Mouse (Mus musculus): ENCODE data around the gene Nsun3. TPM values are rescaled to one million over a fixed set of nuclear protein-coding genes. Genes with fewer than 3 reads are reported as not detected.

The Nsun3 gene
- 9.8 and 10.1 TPM in 2 replicates for polyA plus RNA-seq (2015; fragmentation: Nextera tagmentation; extraction: Ambion mirVana)

GRCm38 (mm10) chr16:62786621-62787331 is at the start of gene Nsun3:
Nsun3 (minus strand) TSS chr16:62786818.
- DNase-seq (ENCODE audit: low spot score): peak; percentile 99

DNA sequence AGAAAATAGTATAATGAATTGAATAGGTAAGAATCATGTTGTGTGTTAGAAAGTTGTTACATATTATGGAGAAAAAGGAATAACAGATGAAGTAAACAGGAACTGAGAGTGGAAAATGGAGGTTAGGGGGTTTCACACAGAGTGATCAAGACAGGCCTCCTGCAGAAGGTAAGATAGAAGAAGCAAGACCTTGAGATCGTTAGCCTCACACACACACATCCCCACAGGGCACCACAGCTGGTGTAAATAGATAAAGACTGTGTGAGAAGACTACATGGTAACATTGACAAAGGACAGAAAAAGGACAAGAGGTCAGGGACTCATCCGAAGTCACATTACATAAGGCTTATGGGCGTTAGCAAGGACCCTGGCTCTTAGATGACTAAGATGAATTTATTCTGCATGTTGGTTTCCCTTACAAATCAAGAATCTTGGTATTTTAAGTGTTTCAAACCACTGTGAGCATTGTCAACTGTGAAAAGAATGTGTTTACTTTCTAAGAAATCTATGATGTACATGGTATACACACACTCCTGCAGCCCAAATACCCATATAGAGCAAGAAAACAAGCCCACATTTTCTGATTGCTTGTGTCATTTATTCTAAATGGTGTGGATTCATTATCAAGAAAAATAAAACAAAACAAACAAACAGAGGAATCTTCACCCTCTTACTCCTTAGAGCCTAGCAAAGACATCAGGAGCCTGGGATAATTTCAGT is 47.6 kb upstream of the Nsun3 start:
- no peak for DNase-seq (ENCODE audit: low spot score)

DNA sequence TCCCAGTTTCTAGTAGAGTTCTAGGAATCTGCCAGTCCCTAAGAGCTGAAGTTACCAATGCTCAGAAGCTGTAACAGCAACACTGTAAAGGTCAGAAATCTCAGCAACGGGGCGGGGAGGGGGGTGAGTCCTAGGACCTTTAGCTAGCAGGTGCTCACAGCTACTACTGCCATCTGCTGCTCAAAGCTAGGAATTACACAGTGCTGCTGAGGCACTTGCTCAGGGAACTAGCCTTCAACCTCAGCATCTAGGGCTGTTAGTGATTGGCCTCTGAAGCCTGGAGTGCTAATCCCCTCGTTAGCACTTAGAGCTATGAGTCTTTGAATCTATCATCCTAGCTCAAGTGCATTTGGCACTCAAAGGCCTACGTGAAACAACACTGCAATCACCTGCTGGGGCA is 45.9 kb upstream of the Nsun3 start:
- DNase-seq (ENCODE audit: low spot score): peak; percentile 69

- DNase-seq (ENCODE audit: low spot score): no peak
Measured at GRCm38 (mm10) chr16:62832027-62832426, 45.4 kb upstream of the Nsun3 start.

DNA sequence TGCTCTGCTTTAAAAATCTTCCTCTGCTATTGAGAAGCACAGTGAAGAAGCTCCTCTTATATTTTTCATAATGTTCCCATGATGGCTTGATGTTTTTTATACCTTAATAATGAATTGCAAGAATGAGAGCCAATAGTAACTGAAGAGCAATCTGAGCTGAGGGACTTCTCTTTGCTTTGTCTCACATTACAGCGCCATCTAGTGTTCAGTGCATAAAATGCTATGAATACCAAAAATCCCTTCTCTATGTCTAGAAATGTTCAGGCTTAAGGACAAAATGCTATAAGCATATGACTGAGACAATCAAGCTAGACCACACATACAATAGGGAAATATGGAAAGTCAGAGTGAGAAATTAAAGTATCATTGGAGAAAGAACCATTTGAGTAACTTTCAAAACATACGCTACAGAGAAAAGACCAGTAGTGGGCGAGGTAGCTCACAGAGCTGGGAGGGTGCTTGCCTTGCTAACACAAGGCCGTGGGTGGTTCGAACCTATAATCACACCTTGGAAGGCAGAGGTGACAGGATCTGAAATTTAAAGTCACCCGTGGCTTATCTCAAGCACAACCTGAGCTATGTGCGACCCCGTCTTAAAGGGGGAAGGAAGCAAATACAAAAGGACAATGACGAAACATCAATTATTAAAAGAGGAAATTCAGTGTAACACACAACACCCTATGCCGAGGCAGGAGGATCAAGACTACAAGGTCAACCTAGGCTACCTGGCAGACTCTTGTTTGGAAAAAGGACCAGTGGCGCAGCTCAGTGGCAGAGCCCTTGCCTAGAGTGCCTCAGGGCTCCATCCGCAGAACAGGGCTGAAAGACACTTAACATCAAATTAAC is 39.8 kb upstream of the Nsun3 start:
- peak; percentile 69 for DNase-seq (ENCODE audit: low spot score)

GRCm38 (mm10) chr16:62822472-62822871 is 35.9 kb upstream of the Nsun3 start:
- no peak for DNase-seq (ENCODE audit: low spot score)

DNA sequence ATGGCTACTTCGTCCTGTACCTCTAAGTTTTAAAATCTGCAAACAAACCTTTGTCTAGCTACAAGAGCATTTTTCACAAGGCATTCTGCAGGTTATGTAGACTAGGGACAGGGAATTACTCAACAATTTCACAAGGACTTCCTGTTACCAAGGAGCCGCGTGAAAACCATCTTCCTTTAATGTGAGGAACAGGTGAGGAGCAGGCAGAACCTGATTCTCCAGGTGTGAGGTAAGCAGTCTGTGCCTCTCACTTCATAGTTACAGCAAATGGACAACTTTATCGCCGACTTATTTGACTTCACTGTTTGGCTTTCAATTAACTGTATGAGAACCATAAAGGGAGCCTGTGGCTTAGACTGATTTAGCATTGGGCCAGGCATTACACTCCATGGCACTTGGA is 27.9 kb upstream of the Nsun3 start, which contains the start of gene Stx19:
TSS of gene Stx19 (plus strand) at position 186 of the 400 bp plus-strand sequence.
- no peak for DNase-seq (ENCODE audit: low spot score)

DNA sequence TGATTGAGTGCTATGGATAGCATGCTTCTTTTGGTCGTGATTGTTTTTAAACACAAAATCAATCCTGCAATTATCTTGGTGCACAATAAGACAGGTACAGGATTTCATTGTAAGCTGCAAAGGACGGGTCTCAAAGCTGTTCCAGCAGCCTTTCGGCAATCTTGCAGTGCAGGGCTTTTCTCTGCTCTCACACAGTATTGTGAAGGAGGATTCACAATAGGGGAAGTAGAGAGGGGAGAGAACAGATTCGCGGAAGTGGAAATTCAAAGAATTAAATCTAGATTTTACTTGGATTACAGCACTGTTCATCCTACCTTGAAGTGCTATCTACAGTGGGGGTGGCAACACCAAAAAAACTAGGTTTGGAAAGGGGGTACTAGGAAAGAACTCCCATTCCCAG is 27.2 kb upstream of the Nsun3 start:
- no peak for DNase-seq (ENCODE audit: low spot score)

DNA sequence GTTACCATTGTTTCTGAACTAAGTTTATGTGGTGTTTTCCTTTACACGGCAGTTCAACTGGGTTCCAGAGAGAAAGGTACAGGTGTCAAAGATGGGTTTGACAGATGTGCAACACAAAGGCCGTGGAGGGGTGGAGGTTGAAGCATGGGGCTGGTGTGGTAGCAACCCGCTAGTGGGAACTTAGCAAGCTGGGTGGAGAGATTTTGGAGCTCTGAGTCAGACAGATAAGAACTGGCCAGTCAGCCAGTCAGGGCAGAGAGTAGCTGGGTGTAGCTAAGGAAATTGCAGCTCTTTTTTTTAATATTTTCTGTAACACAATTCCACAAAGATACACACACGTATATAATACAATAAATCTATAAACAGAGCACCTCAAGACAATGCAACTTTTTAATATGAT is 24.2 kb upstream of the Nsun3 start:
- DNase-seq (ENCODE audit: low spot score): no peak

- DNase-seq (ENCODE audit: low spot score): peak; percentile 76
Measured at GRCm38 (mm10) chr16:62807249-62807979, 20.8 kb upstream of the Nsun3 start.

DNA sequence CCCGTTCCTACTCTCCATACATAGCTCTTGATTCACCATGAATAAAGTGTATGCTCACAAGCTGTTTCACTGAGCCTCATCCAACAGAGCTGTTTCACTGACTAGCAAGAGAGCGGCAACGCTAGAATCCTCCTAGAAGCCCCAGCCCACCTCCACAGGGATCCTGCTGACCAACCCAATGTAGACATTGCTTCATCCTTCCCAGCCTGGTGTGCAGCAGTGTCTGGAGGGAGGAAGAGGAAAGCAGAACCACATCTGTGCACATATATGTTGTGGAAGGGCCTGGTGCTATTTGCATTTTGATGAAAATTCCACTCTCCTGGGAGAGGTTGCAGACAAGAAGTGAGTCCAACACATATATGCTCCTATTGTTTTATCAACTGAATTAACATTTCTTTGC is 18.0 kb upstream of the Nsun3 start:
- no peak for DNase-seq (ENCODE audit: low spot score)

DNA sequence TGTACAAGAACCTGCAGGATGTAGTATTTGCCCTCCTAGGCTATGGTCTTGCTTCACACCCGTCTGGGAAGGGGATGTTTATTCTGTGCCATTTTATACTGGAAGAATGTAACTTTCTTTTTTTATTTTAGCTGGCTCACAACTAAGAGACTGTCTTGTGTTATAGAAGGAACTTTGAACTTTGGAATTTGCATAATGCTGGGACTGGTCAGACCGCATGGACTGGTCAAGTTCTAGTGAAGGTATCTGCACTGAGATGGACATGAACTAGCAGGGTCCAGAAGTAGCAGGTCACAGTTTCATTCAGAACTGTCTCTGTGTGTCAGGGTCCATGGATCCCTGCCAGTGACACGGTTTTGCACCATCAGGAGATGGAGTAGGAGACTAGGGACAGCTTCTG is 13.2 kb upstream of the Nsun3 start:
- DNase-seq (ENCODE audit: low spot score): no peak

DNA sequence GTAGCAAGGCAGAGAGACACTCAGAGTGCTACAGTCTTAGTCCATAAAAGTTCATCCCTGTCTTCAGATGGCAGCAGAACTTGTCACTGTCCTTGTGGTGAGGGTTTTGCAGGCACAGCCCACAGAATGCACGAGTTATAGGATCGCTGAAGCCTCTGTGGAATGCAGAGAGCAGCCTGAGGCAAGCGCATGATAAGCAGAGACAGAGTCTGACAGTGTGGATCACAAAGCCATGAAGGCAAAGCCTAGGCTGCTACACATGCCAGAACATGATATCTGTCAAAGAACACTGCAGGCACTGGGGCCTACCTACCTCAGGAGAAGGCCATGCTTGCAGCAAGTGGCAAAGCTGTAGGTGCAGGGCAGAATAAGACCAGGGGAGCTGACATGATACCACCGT is 12.8 kb upstream of the Nsun3 start:
- no peak for DNase-seq (ENCODE audit: low spot score)

- DNase-seq (ENCODE audit: low spot score): no peak
Measured at GRCm38 (mm10) chr16:62798808-62799207, 12.2 kb upstream of the Nsun3 start.

DNA sequence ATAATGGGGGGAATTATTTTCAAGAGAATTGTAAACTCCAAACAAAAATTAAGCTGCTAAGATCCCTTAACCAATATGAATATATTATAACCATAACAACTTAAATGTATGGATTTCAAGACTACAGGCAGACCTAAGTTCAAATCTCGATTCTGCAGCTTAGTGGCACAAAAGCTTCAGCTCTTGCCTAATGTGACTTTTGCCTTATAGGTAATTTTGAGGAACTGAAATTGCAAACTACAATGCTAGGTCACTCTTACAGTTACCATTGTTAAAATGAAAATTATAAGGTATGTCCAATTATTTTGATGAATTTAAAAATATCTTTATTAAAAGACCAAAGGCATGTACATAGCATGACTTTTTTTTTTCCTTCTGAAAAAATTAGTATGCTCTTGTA is 10.0 kb upstream of the Nsun3 start:
- no peak for DNase-seq (ENCODE audit: low spot score)

- peak; percentile 27 for DNase-seq (ENCODE audit: low spot score)
Measured at GRCm38 (mm10) chr16:62782229-62782628, 4.4 kb downstream of the Nsun3 start.

DNA sequence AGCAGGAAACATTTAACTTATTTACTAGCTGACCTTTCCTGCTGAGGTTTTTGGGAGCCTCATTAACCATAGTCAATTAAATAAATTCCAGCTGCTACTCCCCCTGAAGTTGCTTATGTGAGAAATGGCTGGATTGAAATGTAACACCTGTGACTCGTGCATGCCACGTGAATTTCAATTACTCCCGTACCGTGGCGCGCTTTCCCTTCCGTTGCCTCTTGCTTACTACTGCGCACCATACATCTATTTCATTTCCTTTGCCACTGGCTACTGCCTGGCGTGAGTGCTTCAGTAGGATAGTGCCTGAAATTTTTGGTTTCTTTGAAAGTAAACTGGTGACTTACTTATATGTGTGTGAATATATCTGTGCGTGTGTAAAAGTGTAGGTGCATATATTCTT is 8.3 kb downstream of the Nsun3 start:
- no peak for DNase-seq (ENCODE audit: low spot score)

GRCm38 (mm10) chr16:62776034-62776433 is 10.6 kb downstream of the Nsun3 start:
- no peak for DNase-seq (ENCODE audit: low spot score)

- no peak for DNase-seq (ENCODE audit: low spot score)
Measured at GRCm38 (mm10) chr16:62773462-62773861, 13.2 kb downstream of the Nsun3 start.

GRCm38 (mm10) chr16:62758340-62758739 is 28.3 kb downstream of the Nsun3 start:
- DNase-seq (ENCODE audit: low spot score): peak; percentile 54

GRCm38 (mm10) chr16:62755307-62755706 is 31.3 kb downstream of the Nsun3 start:
- DNase-seq (ENCODE audit: low spot score): no peak

Measured in thymus, postnatal 0 days (tissue).